Mouse (Mus musculus) stomach, embryonic 15.5 days (tissue): ENCODE data around the gene Asb4. TPM values are rescaled to one million over a fixed set of nuclear protein-coding genes. Genes with fewer than 3 reads are reported as not detected.

Source experiments
- ATAC-seq: fragments of 200-750 bp; cut with Nextera tagmentation; 2 replicates; pipeline ENCODE4 v1.8.0; 2017; ENCODE audit warnings: low read depth, moderate number of reproducible peaks, moderate TSS enrichment; ENCODE audit not compliant: insufficient read depth, low FRiP score
- H3K27ac ChIP-seq: fragments of 300-500 bp; sonication (generic); 2 replicates; pipeline ENCODE4 v1.5.1; 2015; ENCODE audit warnings: mild to moderate bottlenecking, inconsistent platforms
- H3K27me3 ChIP-seq: fragments of 300-500 bp; sonication (generic); replicated peaks from 2 replicates; pipeline ENCODE4 v1.6.1; 2015; ENCODE audit warnings: inconsistent platforms
- H3K36me3 ChIP-seq: fragments of 300-500 bp; sonication (generic); 2 replicates; pipeline ENCODE4 v1.6.1; 2015; ENCODE audit warnings: inconsistent platforms
- H3K4me1 ChIP-seq: fragments of 300-500 bp; sonication (generic); 2 replicates; pipeline ENCODE4 v1.6.1; 2015; ENCODE audit warnings: inconsistent platforms
- H3K4me2 ChIP-seq: fragments of 300-500 bp; sonication (generic); 2 replicates; pipeline ENCODE4 v1.6.1; 2015; ENCODE audit warnings: mild to moderate bottlenecking, inconsistent platforms
- H3K4me3 ChIP-seq: fragments of 300-500 bp; sonication (generic); replicated peaks from 2 replicates; pipeline ENCODE4 v1.5.1; 2015; ENCODE audit warnings: inconsistent platforms
- H3K9ac ChIP-seq: fragments of 300-500 bp; sonication (generic); 2 replicates; pipeline ENCODE4 v1.6.1; 2015; ENCODE audit warnings: inconsistent platforms
- H3K9me3 ChIP-seq: fragments of 300-500 bp; sonication (generic); 2 replicates; pipeline ENCODE4 v1.6.1; 2016; ENCODE audit warnings: inconsistent platforms
- WGBS: fragments of 180-500 bp; shearing (Covaris S2); methylation state at CpG from one replicate; pipeline ENCODE4 v1.1.7; 2015; 5-methylcytosine and 5-hydroxymethylcytosine counted together
- polyA plus RNA-seq: library from polyadenylated mRNA; unstranded; fragments of >200 nt; fragmentation: Nextera tagmentation; extraction: Ambion mirVana; gene quantifications from 2 replicates; pipeline ENCODE4 v1.2.1, GENCODE M21; 2015

Asb4 gene
- polyA plus RNA-seq, 1 experiment from 2014 or later = 12.4 TPM

- H3K4me2 ChIP-seq = no peak overlapping the region
- H3K4me1 ChIP-seq = no peaks in the 10 kb centered on the region
- H3K9me3 ChIP-seq = no peaks in the 10 kb centered on the region
- no peaks in the 10 kb centered on the region for H3K36me3 ChIP-seq
- H3K9ac ChIP-seq = no peak overlapping the region
- no peaks in the 10 kb centered on the region for H3K27me3 ChIP-seq
- H3K4me3 ChIP-seq = no peak overlapping the region
- no peak for ATAC-seq
- H3K27ac ChIP-seq = no peak overlapping the region
- WGBS = 66% methylated on average over 5 of the region's 5 CpGs
These were observed 66.7 kb downstream of the Asb4 start for GRCm38 (mm10) chr6:5449878-5450277.

GRCm38 (mm10) chr6:5455836-5456235, 72.7 kb downstream of the Asb4 start:
- H3K27me3 ChIP-seq = no peaks in the 10 kb centered on the region
- WGBS = 75% methylated on average over 3 of the region's 3 CpGs
- ATAC-seq = no peak
- H3K36me3 ChIP-seq = no peaks in the 10 kb centered on the region
- H3K4me3 ChIP-seq = no peak overlapping the region
- H3K9me3 ChIP-seq = no peaks in the 10 kb centered on the region
- no peak overlapping the region for H3K9ac ChIP-seq
- no peaks in the 10 kb centered on the region for H3K4me1 ChIP-seq
- no peak overlapping the region for H3K27ac ChIP-seq
- H3K4me2 ChIP-seq = no peak overlapping the region

GRCm38 (mm10) chr6:5470480-5471318, 87.5 kb downstream of the Asb4 start:
- no peak overlapping the region for H3K4me2 ChIP-seq
- no peaks in the 10 kb centered on the region for H3K4me1 ChIP-seq
- H3K27me3 ChIP-seq = no peaks in the 10 kb centered on the region
- no peaks in the 10 kb centered on the region for H3K36me3 ChIP-seq
- no peak overlapping the region for H3K4me3 ChIP-seq
- no peak overlapping the region for H3K9ac ChIP-seq
- 81% methylated on average over 10 of the region's 10 CpGs for WGBS
- no peaks in the 10 kb centered on the region for H3K9me3 ChIP-seq
- no peak for ATAC-seq
- H3K27ac ChIP-seq = no peak overlapping the region

- WGBS = 92% methylated on average over 2 of the region's 2 CpGs
- H3K27me3 ChIP-seq = no peaks in the 10 kb centered on the region
- no peak overlapping the region for H3K27ac ChIP-seq
- no peak overlapping the region for H3K9ac ChIP-seq
- H3K4me1 ChIP-seq = no peaks in the 10 kb centered on the region
- no peaks in the 10 kb centered on the region for H3K9me3 ChIP-seq
- ATAC-seq = no peak
- no peak overlapping the region for H3K4me3 ChIP-seq
- no peak overlapping the region for H3K4me2 ChIP-seq
- H3K36me3 ChIP-seq = no peaks in the 10 kb centered on the region
These were observed 89.5 kb downstream of the Asb4 start for GRCm38 (mm10) chr6:5472692-5473091.

- no peak for ATAC-seq
- no peak overlapping the region for H3K4me2 ChIP-seq
- H3K4me3 ChIP-seq = no peak overlapping the region
- H3K9ac ChIP-seq = no peak overlapping the region
- 47% methylated on average over 1 of the region's 1 CpGs for WGBS
- no peaks in the 10 kb centered on the region for H3K4me1 ChIP-seq
- H3K27ac ChIP-seq = no peak overlapping the region
- H3K9me3 ChIP-seq = no peaks in the 10 kb centered on the region
- no peaks in the 10 kb centered on the region for H3K27me3 ChIP-seq
- H3K36me3 ChIP-seq = no peaks in the 10 kb centered on the region
These were observed 90.8 kb downstream of the Asb4 start for GRCm38 (mm10) chr6:5474021-5474420.

- H3K9ac ChIP-seq = no peak overlapping the region
These were observed 97.9 kb downstream of the Asb4 start for GRCm38 (mm10) chr6:5481066-5481465.

GRCm38 (mm10) chr6:5482270-5482783, 99.1 kb downstream of the Asb4 start:
- Histone ChIP-seq H3K27me3 (no peaks in the 10 kb centered on the region), H3K4me2 (no peak overlapping the region), H3K9me3 (no peaks in the 10 kb centered on the region), H3K36me3 (peaks cover 3% of the 10 kb centered on the region; the same call in 1 of the 2 replicates), H3K4me1 (no peaks in the 10 kb centered on the region), H3K27ac (no peak overlapping the region), H3K4me3 (no peak overlapping the region), H3K9ac (no peak overlapping the region)
- no peak for ATAC-seq
- WGBS = 60% methylated on average over 3 of the region's 3 CpGs

More at GRCm38 (mm10) chr6:5481066-5481465, 97.9 kb downstream of the Asb4 start:
- Histone ChIP-seq H3K27me3 (no peaks in the 10 kb centered on the region), H3K27ac (no peak overlapping the region), H3K9me3 (no peaks in the 10 kb centered on the region), H3K4me3 (no peak overlapping the region), H3K36me3 (peaks cover 3% of the 10 kb centered on the region; the same call in 1 of the 2 replicates), H3K4me2 (no peak overlapping the region), H3K4me1 (no peaks in the 10 kb centered on the region)
- ATAC-seq = no peak
- WGBS = 88% methylated on average over 2 of the region's 2 CpGs

Other genes with a start within 250 kb of the Asb4 start
- 0.14 and 0.42 TPM in 2 replicates for gene Pon1, start 189.4 kb upstream of the Asb4 start, polyA plus RNA-seq
- 17.9 and 19.3 TPM in 2 replicates for gene Pon3, start 127.1 kb upstream of the Asb4 start, polyA plus RNA-seq
- gene Pon2, start 84.9 kb upstream of the Asb4 start, polyA plus RNA-seq = 57.8 and 58.7 TPM in 2 replicates
- 2.6 and 3.5 TPM in 2 replicates for gene Pdk4, start 112.9 kb downstream of the Asb4 start, polyA plus RNA-seq